18 mouse cellular contexts compared by ENCODE assay signal in genomic region chr8:93653913-93654705, GRCm38 (mm10).
DNase-seq lines count a peak whose midpoint lies in the region; ATAC-seq and TF ChIP-seq lines count a peak whose summit lies in the region.
"Had no signal": no experiment of that assay in that cellular context is flagged by ENCODE, and none has a peak within 500 bp of the region (broad histone marks: within the 10 kb centered on the region; RNA-seq: fewer than 3 reads in every experiment).

No protein-coding gene starts in this region.

- H3K4me3 ChIP-seq in layer of hippocampus, adult 2 months: no peak overlapping the region
- no peak overlapping the region for H3K4me3 ChIP-seq in intestine, postnatal 0 days (ENCODE audit: low read depth, low read length)
- H3K4me3 ChIP-seq in heart, adult 2 months: no peak overlapping the region
- H3K4me3 ChIP-seq: forebrain, embryonic 15.5 days had no signal

- DNase-seq in brain, adult 2 months (ENCODE audit: low read depth, low spot score): peak; percentile 93
- peak; percentile 89 to 94 for DNase-seq in cerebellum, adult 18-20 months
- peak; percentile 60 to 73 for DNase-seq in left cerebral cortex, postnatal 36 days (ENCODE audit: low spot score in 2 of 2)
- DNase-seq in layer of hippocampus, adult 2 months (ENCODE audit: low spot score in 2 of 2): no peak
- DNase-seq in thymus, postnatal 0 days (ENCODE audit: low spot score): no peak
- DNase-seq in heart, adult 2 months: no peak
- DNase-seq: adrenal gland, adult 2 months; gastrocnemius, postnatal 36 days; heart, postnatal 4 days; layer of hippocampus, adult 9-11 months; liver, postnatal 0 days had no signal

- H3K79me2 ChIP-seq in heart, adult 2 months (replicated peaks; ENCODE audit: control insufficient read depth, insufficient read depth, low read length): no peaks in the 10 kb centered on the region

- intact Hi-C loops in left cerebral cortex, postnatal 36 days (cut with DNase I): loop anchor here (5.0 kb wide), 1 partner anchor 62 kb away; no protein-coding TSS in a partner anchor
- intact Hi-C loops in heart, adult 2 months (cut with DNase I): no loop called here

- peak; percentile 96 for ATAC-seq in frontal cortex, adult (ENCODE audit: low TSS enrichment)
- ATAC-seq in intestine, postnatal 0 days: no peak
- ATAC-seq: forebrain, embryonic 15.5 days; inflammation-experienced regulatory T-cells, adult 6 months; liver, postnatal 0 days had no signal

- H3K27me3 ChIP-seq in intestine, postnatal 0 days (replicated peaks; ENCODE audit: control insufficient read depth, insufficient read depth, low read length): no peaks in the 10 kb centered on the region
- no peaks in the 10 kb centered on the region; the same call in 1 of the 2 replicates for H3K27me3 ChIP-seq in heart, adult 2 months (ENCODE audit: control insufficient read depth, insufficient read depth, low read length)
- H3K27me3 ChIP-seq: forebrain, embryonic 15.5 days had no signal

- no peak for TF ChIP-seq CTCF in layer of hippocampus, adult 2 months (conservative IDR thresholded peaks at IDR 0.05)
- TF ChIP-seq CTCF in intestine, postnatal 0 days (IDR thresholded peaks at IDR 0.05; ENCODE audit: low read depth): no peak
- no peak for TF ChIP-seq CTCF in heart, adult 2 months (IDR thresholded peaks at IDR 0.05)

- H3K4me2 ChIP-seq in intestine, postnatal 0 days (replicated peaks; ENCODE audit: low read depth): no peak overlapping the region
- H3K4me2 ChIP-seq: forebrain, embryonic 15.5 days; heart, embryonic 11.5 days; midbrain, embryonic 11.5 days had no signal

- TF ChIP-seq POLR2A in heart, adult 2 months (IDR thresholded peaks at IDR 0.05; ENCODE audit: insufficient read depth, low read depth, low read length): no peak

- no peak for TF ChIP-seq EP300 in heart, adult 2 months (IDR thresholded peaks at IDR 0.05; ENCODE audit: insufficient read depth, low read depth, low read length)

- H3K36me3 ChIP-seq in intestine, postnatal 0 days (ENCODE audit: control insufficient read depth, insufficient read depth): no peaks in the 10 kb centered on the region
- no peaks in the 10 kb centered on the region for H3K36me3 ChIP-seq in heart, adult 2 months (ENCODE audit: control insufficient read depth, insufficient read depth, low read length)
- H3K36me3 ChIP-seq: forebrain, embryonic 15.5 days had no signal

- H3K9ac ChIP-seq in intestine, postnatal 0 days (ENCODE audit: low read depth, low read length): no peak overlapping the region
- no peak overlapping the region for H3K9ac ChIP-seq in heart, adult 2 months (ENCODE audit: low read depth, low read length)
- H3K9ac ChIP-seq: forebrain, embryonic 15.5 days; liver, postnatal 0 days had no signal

- H3K4me1 ChIP-seq in intestine, postnatal 0 days (replicated peaks; ENCODE audit: control insufficient read depth, insufficient read depth, low read length): no peaks in the 10 kb centered on the region
- H3K4me1 ChIP-seq in heart, adult 2 months (ENCODE audit: control insufficient read depth, insufficient read depth, low read length): no peaks in the 10 kb centered on the region
- H3K4me1 ChIP-seq: forebrain, embryonic 15.5 days had no signal

- no peak overlapping the region for H3K27ac ChIP-seq in layer of hippocampus, adult 2 months
- no peak overlapping the region for H3K27ac ChIP-seq in intestine, postnatal 0 days (ENCODE audit: low read depth, low read length)
- no peak overlapping the region for H3K27ac ChIP-seq in heart, adult 2 months
- H3K27ac ChIP-seq: forebrain, embryonic 15.5 days; kidney, postnatal 0 days had no signal

- no peaks in the 10 kb centered on the region for H3K9me3 ChIP-seq in intestine, postnatal 0 days (ENCODE audit: control insufficient read depth)
- H3K9me3 ChIP-seq: forebrain, embryonic 15.5 days had no signal

- 80% methylated on average over 14 of the region's 14 CpGs for WGBS in intestine, postnatal 0 days
- WGBS in heart, adult 2 months: 73% methylated on average over 14 of the region's 14 CpGs

Comparison
In these comparisons a context has a peak if more than half of its experiments do, and no peak if none do; other contexts are left out.
1. DNase-seq: peak in brain, adult 2 months (single experiment), cerebellum, adult 18-20 months (2 of 2) and left cerebral cortex, postnatal 36 days (2 of 2); none in layer of hippocampus, adult 2 months (0 of 2), thymus, postnatal 0 days (single experiment) and heart, adult 2 months (0 of 2).